Mouse (Mus musculus) CH12.LX (cell line): Measurements from ENCODE around the gene Nfe2l2. TPM values are rescaled to one million over a fixed set of nuclear protein-coding genes. Genes with fewer than 3 reads are reported as not detected.
"Not testable (repeated sequence)": the region's sequence is repeated elsewhere in the genome, so short reads cannot be mapped to it uniquely, and the experiment has no call there.

ENCODE experiments used
- DNase-seq: peaks from one replicate; pipeline ENCODE4 v3.0.0-alpha.2; 2013; ENCODE audit errors: extremely low read depth
- H3K27ac ChIP-seq: 2 replicates; pipeline ENCODE4 v1.5.1; 2012; ENCODE audit warnings: low read depth, mild to moderate bottlenecking, control low read depth, moderate library complexity; ENCODE audit not compliant: insufficient read depth
- H3K27me3 ChIP-seq: replicated peaks from 2 replicates; pipeline ENCODE3; 2012; ENCODE audit warnings: inconsistent platforms
- H3K36me3 ChIP-seq, 2 experiments: replicated peaks in 1 of 2; 2 replicates each; pipeline versions ENCODE3 to v1.6.1; 2012; ENCODE audit warnings: inconsistent platforms in 1 of 2, low read length in 1 of 2, mild to moderate bottlenecking in 1 of 2, mixed read lengths in 1 of 2, moderate library complexity in 1 of 2; ENCODE audit not compliant: control insufficient read depth in 1 of 2, insufficient read depth in 1 of 2
- H3K4me1 ChIP-seq, 2 experiments: 2 replicates each; pipeline ENCODE4 v1.6.1; 2012; ENCODE audit warnings: inconsistent platforms in 1 of 2, moderate library complexity in 1 of 2; ENCODE audit not compliant: insufficient read depth in 2 of 2, control insufficient read depth in 1 of 2
- H3K4me2 ChIP-seq: 2 replicates; pipeline ENCODE4 v1.6.1; 2012; ENCODE audit warnings: low read depth, mild to moderate bottlenecking, control low read depth; ENCODE audit not compliant: poor library complexity, insufficient read depth, severe bottlenecking
- H3K4me3 ChIP-seq, 3 experiments: fragments of 150-350 bp in 1 of 3; sonication (generic) in 1 of 3; replicated peaks in 1 of 3; 2 replicates each; pipeline versions ENCODE3 to v1.5.1; 2011 to 2012; ENCODE audit warnings: low read depth in 2 of 3, low read length in 2 of 3, mild to moderate bottlenecking in 2 of 3, moderate library complexity in 2 of 3, control low read depth in 1 of 3, improper control_type of control experiment in 1 of 3, inconsistent platforms in 1 of 3, mixed read lengths in 1 of 3; ENCODE audit not compliant: poor library complexity in 1 of 3
- H3K79me2 ChIP-seq: replicated peaks from 2 replicates; pipeline ENCODE4 v1.6.1; 2012; ENCODE audit warnings: mild to moderate bottlenecking, moderate library complexity; ENCODE audit not compliant: control insufficient read depth, poor library complexity, insufficient read depth, severe bottlenecking; ENCODE audit errors: extremely low read depth
- H3K9ac ChIP-seq: 2 replicates; pipeline ENCODE4 v1.6.1; 2012; ENCODE audit warnings: low read depth, mild to moderate bottlenecking, control low read depth, moderate library complexity; ENCODE audit not compliant: insufficient read depth
- H3K9me3 ChIP-seq: replicated peaks from 2 replicates; pipeline ENCODE3; 2012; ENCODE audit warnings: low read length, inconsistent platforms, mixed read lengths
- BHLHE40 ChIP-seq: IDR thresholded peaks from 2 replicates; pipeline ENCODE4 v1.6.1; 2011; ENCODE audit warnings: mild to moderate bottlenecking, low read depth, low read length, improper control_type of control experiment
- CHD2 ChIP-seq: IDR thresholded peaks from 2 replicates; pipeline ENCODE4 v1.6.1; 2011; ENCODE audit warnings: low read length, improper control_type of control experiment
- CTCF ChIP-seq, 2 experiments: IDR thresholded peaks in 1 of 2; conservative IDR thresholded peaks in 1 of 2; 2 replicates each; pipeline ENCODE4 v1.5.1; 2011 to 2012; ENCODE audit warnings: low read depth in 2 of 2, low read length in 2 of 2, improper control_type of control experiment in 1 of 2, inconsistent platforms in 1 of 2, mild to moderate bottlenecking in 1 of 2, moderate library complexity in 1 of 2
- ELF1 ChIP-seq: IDR thresholded peaks from 2 replicates; pipeline ENCODE4 v1.6.1; 2014; ENCODE audit warnings: low read depth, mild to moderate bottlenecking, inconsistent platforms, low read length, improper control_type of control experiment
- IRF4 ChIP-seq: IDR thresholded peaks from 2 replicates; pipeline ENCODE4 v1.6.1; 2014; ENCODE audit warnings: low read depth, mild to moderate bottlenecking, inconsistent platforms, low read length, improper control_type of control experiment
- MAFK ChIP-seq: IDR thresholded peaks from 2 replicates; pipeline ENCODE4 v1.6.1; 2011; ENCODE audit warnings: low read length, improper control_type of control experiment; ENCODE audit not compliant: insufficient replicate concordance
- MAX ChIP-seq: IDR thresholded peaks from 2 replicates; pipeline ENCODE4 v1.6.1; 2011; ENCODE audit warnings: low read length, improper control_type of control experiment
- MYC ChIP-seq: IDR thresholded peaks from 2 replicates; pipeline ENCODE4 v1.6.1; 2011; ENCODE audit warnings: low read depth, mild to moderate bottlenecking, improper control_type of control experiment, low read length
- RAD21 ChIP-seq: IDR thresholded peaks from 2 replicates; pipeline ENCODE4 v1.6.1; 2011; ENCODE audit warnings: low read depth, mild to moderate bottlenecking, low read length, improper control_type of control experiment, moderate library complexity
- SMC3 ChIP-seq: IDR thresholded peaks from 2 replicates; pipeline ENCODE4 v1.6.1; 2011; ENCODE audit warnings: low read depth, low read length, improper control_type of control experiment
- TBP ChIP-seq: conservative IDR thresholded peaks from 2 replicates; pipeline ENCODE4 v1.6.1; 2011; ENCODE audit warnings: low read depth, low read length, improper control_type of control experiment
- USF2 ChIP-seq: conservative IDR thresholded peaks from 2 replicates; pipeline ENCODE4 v1.6.1; 2011; ENCODE audit warnings: low read depth, low read length, improper control_type of control experiment
- dilution Hi-C: fragments of 300-500 bp; cut with MboI; formaldehyde crosslinking; loops from 2 replicates; pipeline ENCODE4 v1.14.3; 2020; ENCODE audit warnings: low sequenced_read_pairs; ENCODE audit not compliant: extremely low pct_unique_long_range_greater_than_20kb, extremely low pct_ligation_motif_present
- in situ Hi-C: fragments of 300-500 bp; cut with MboI; formaldehyde crosslinking; loops from 3 replicates; pipeline ENCODE4 v1.14.3; 2019; ENCODE audit warnings: low sequenced_read_pairs, low pct_ligation_motif_present, low pct_unique_long_range_greater_than_20kb, mixed read lengths
- polyA plus RNA-seq: library from polyadenylated mRNA; unstranded; fragments of >175 nt; gene quantifications from 2 replicates; pipeline ENCODE4 v1.2.1, GENCODE M21; 2012; ENCODE audit warnings: low read depth; ENCODE audit not compliant: insufficient read length
- total RNA-seq, 2 experiments: library from RNA; depleted of rRNA; stranded (reverse); fragments of 300-350 nt in 1 of 2; fragments of >200 nt in 1 of 2; gene quantifications; 2 replicates each; pipeline ENCODE4 v1.2.3; 2012 to 2014

Gene Nfe2l2
- total and polyA plus RNA-seq, 3 experiments = 11.6 to 32.6 (median 21.7) TPM

DNA sequence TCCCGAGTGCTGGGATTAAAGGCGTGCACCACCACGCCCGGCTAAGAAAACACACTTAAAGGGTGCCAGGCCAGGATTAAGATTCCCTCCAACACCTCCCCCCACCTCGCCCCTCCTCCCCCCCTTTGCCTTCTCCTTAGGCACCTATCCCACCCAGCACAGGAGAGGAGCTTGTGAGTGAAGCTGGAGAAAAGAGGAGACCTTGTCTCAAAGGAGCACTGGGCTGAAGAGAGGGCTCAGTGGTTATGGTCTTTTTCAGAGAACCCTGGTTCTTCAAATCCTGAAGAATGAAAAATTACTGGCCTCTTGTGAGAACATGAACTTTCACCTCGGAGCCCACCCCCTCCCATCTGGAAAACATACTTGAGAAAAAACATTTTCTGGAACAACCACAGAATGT is 66.6 kb downstream of the Nfe2l2 start:
- DNase-seq, H3K27me3 ChIP-seq, in situ Hi-C loops, H3K36me3 ChIP-seq, dilution Hi-C loops, H3K4me3 ChIP-seq, H3K4me2 ChIP-seq, H3K9me3 ChIP-seq, H3K9ac ChIP-seq, H3K79me2 ChIP-seq, H3K27ac ChIP-seq: not testable (repeated sequence)
- peaks cover 3 to 20% of the 10 kb centered on the region in 2 experiments; a peak in 3 of 4 replicates for H3K4me1 ChIP-seq
- 0 out of 2 replicates have a peak, but pooled peaks have one; percentile 13 for TF ChIP-seq IRF4

DNA sequence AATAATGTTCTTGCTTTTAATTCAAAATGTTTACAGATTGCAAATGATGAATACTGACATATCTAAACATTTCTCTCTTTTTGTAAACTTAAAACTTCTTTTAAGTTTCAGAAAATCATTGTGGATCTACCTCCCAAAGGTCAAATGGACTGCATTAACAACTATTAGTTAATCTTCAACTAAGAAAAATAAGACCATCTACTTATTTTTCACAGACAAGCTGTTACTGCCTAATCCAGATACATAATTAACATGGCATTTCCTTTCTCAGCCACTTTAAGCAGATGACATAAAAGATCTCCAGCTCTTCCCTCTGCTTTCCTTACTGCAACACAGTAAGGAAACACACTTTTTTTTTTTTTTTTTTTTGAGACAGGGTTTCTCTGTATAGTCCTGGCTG is 67.1 kb downstream of the Nfe2l2 start:
- dilution Hi-C loops (no loop called here), in situ Hi-C loops (no loop called here)
- H3K4me3 ChIP-seq = no peak overlapping the region
- no peaks in the 10 kb centered on the region for H3K27me3 ChIP-seq
- TF ChIP-seq MAX = no peak
- H3K36me3 ChIP-seq = no peaks in the 10 kb centered on the region
- no peak for DNase-seq
- H3K4me2 ChIP-seq = no peak overlapping the region
- H3K79me2 ChIP-seq = no peaks in the 10 kb centered on the region
- peaks cover 3 to 20% of the 10 kb centered on the region in 2 experiments; a peak in 3 of 4 replicates for H3K4me1 ChIP-seq
- H3K9ac ChIP-seq = no peak overlapping the region
- no peak overlapping the region for H3K27ac ChIP-seq
- H3K9me3 ChIP-seq = no peaks in the 10 kb centered on the region

GRCm38 (mm10) chr2:75637055-75637304 is 67.5 kb downstream of the Nfe2l2 start:
- H3K9me3 ChIP-seq, H3K27me3 ChIP-seq, H3K9ac ChIP-seq, H3K4me3 ChIP-seq, H3K79me2 ChIP-seq, dilution Hi-C loops, in situ Hi-C loops, DNase-seq, H3K36me3 ChIP-seq, H3K4me2 ChIP-seq: not testable (repeated sequence)
- TF ChIP-seq MAFK = peak; percentile 44; the same call in 1 of the 2 replicates
- TF ChIP-seq ELF1 = peak; percentile 42; the same call in 1 of the 2 replicates
- TF ChIP-seq TBP = peak; percentile 97
- Histone ChIP-seq H3K27ac (peak overlapping the region; percentile 2; the same call in 1 of the 2 replicates), H3K4me1 (peaks cover 3 to 20% of the 10 kb centered on the region in 2 experiments; a peak in 3 of 4 replicates)

DNA sequence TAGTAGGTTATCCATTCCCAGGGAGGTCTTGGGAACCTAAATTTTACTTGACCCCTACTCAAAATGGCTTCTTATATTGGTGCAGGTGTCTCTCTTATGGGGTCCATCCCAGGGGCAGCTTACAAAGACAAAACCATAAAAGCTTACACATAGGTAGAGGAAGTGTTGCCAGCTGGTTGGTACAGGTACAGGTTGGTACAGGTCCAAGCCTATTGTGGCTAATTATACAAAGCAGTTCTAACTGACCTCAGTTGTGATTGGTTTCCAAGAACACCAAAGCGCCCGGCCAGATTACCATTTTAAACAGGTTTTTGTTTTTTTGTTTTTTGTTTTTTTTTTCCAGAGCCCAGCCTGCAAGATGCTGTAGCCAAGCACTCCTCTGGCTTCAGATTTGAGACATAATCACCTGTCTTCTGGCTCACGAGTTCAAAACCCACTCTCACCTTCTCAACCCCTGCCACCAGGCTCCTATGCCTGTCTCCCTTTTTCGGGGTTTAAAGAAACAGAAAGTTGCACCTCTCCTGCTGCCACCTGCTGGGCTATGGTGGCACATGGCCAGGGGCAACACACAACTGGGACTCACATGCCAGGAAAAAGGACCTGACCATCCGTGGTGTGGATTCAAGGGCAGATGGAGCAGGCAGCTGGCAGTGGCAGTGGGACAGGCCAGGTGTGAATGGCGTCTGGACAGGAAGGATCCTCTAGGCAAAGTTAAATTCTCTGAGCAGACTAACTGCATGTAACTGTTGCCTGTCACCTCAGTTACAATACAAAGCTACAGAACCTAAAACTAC is 68.0 kb downstream of the Nfe2l2 start:
- Histone ChIP-seq H3K4me1 (peaks cover 3 to 20% of the 10 kb centered on the region in 2 experiments; a peak in 3 of 4 replicates), H3K9me3 (no peaks in the 10 kb centered on the region), H3K27me3 (no peaks in the 10 kb centered on the region), H3K4me2 (peak overlapping the region; percentile 30; the same call in 1 of the 2 replicates), H3K79me2 (no peaks in the 10 kb centered on the region), H3K36me3 (no peaks in the 10 kb centered on the region), H3K4me3 (no peak overlapping the region), H3K9ac (no peak overlapping the region), H3K27ac (peak overlapping the region; percentile 2; the same call in 1 of the 2 replicates)
- in situ Hi-C loops = no loop called here
- peak; percentile 38 for DNase-seq
- dilution Hi-C loops = no loop called here
- TF ChIP-seq SMC3 (peak; percentile 56), BHLHE40 (peak; percentile 34), MAX (peak; percentile 60), CTCF (conservative IDR thresholded peaks at IDR 0.05 in 1 of 2, IDR thresholded peaks at IDR 0.05 in 1 of 2; ENCODE audit: low read depth in 2 of 2, low read length in 2 of 2) (peak in 1 of 2 experiments; percentile 73; a peak in 2 of 4 replicates), MYC (peak; percentile 58; the same call in 1 of the 2 replicates), RAD21 (peak; percentile 37), USF2 (no peak), CHD2 (no peak)

DNA sequence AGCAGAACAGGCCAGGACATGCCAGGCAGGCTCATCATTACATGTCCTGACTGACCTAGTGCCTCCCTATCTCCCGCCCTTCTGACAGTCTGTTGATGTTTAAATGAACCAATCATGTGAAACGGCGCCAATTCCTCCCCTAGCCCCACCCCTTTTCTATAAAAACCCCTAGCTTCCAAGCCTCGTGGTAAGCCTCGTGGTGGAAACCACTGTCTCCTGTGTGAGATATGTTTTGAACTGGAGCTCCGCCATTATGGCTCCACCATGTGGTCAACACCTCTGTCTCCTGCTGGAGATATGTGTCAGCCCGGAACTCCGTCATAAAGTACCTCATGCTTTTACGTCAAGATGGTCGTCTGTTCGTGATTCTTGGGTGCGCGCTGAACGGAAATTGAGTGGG is 70.0 kb downstream of the Nfe2l2 start:
- H3K27ac ChIP-seq, H3K36me3 ChIP-seq, dilution Hi-C loops, in situ Hi-C loops, H3K79me2 ChIP-seq, H3K9me3 ChIP-seq, DNase-seq, H3K27me3 ChIP-seq, H3K4me3 ChIP-seq, H3K4me2 ChIP-seq, H3K9ac ChIP-seq: not testable (repeated sequence)
- peaks cover 3 to 20% of the 10 kb centered on the region in 2 experiments; a peak in 3 of 4 replicates for H3K4me1 ChIP-seq
